Mouse (Mus musculus): ENCODE measurements around the gene Lrrc28. TPM values are rescaled to one million over a fixed set of nuclear protein-coding genes. Genes with fewer than 3 reads are reported as not detected.

Lrrc28 gene
- total RNA-seq, 2 experiments from 2014 or later: 36.9 to 38.1 TPM

DNA sequence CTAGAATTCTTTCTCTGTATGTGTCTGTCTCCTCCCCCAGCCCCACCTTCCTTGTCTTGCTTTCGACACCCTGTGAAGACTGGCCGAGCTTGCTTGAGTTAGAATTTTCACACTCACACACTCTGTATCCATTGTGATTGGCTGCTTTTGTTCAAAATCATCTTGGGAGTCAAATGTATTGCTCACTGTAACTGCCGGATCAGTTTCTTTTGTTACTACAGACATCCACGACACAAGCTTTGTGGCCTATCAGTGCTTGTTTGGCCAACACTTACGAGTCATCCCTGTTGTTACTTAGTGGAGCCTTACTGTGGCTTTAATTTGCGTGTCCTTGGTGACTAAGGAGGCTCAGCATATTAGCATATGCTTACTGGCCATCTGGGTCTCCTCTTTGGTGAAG, 56.3 kb downstream of the Lrrc28 start:
- intact Hi-C loops (cut with DNase I): no loop called here
- DNase-seq (ENCODE audit: extremely low spot score in 1 of 2, low spot score in 2 of 2): no peak
- TF ChIP-seq CTCF (IDR thresholded peaks at IDR 0.05): no peak
- H3K4me3 ChIP-seq: no peak overlapping the region
- H3K27ac ChIP-seq: no peak overlapping the region

DNA sequence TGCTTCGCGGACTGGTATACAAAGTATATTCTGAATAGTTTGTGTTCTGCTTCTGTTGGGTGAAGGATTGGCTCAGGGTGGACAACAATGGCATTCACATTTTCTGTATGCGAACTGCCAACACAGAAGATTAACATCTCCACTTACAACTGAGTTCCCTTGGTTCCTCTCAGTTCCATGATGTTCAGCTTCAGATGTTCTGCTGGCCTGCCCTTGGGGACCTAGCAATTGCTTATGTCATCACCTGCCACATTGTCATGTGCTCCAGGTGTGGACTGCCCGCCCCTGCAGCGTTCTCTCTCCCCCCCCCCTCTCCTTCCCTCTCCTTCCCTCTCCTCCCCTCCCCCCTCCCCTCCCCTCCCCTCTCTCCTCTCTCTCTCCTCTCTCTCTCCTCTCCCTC, 58.6 kb downstream of the Lrrc28 start:
- TF ChIP-seq CTCF (IDR thresholded peaks at IDR 0.05): no peak
- DNase-seq (ENCODE audit: extremely low spot score in 1 of 2, low spot score in 2 of 2): no peak
- intact Hi-C loops (cut with DNase I): no loop called here
- no peak overlapping the region for H3K27ac ChIP-seq
- no peak overlapping the region for H3K4me3 ChIP-seq

DNA sequence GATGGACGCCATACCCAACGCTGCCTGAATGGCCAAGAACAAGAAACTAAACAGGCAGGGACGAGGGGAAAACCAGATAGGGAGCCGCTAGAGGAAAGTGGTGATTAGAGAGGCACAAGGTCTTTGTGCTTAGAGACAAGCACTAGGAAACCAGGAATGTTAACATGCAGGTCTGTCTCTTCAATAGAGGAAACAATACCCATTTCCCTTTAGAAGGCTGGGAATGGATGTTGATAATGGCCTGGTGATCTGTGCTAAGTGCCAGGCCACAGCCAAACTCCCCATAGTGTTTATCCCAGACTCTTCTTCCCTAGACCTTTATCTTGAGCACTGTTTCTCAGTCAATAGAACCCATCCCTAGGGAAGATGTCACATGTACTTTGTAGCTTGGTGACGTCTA, 61.2 kb downstream of the Lrrc28 start:
- intact Hi-C loops (cut with DNase I): no loop called here
- DNase-seq (ENCODE audit: extremely low spot score in 1 of 2, low spot score in 2 of 2): no peak

DNA sequence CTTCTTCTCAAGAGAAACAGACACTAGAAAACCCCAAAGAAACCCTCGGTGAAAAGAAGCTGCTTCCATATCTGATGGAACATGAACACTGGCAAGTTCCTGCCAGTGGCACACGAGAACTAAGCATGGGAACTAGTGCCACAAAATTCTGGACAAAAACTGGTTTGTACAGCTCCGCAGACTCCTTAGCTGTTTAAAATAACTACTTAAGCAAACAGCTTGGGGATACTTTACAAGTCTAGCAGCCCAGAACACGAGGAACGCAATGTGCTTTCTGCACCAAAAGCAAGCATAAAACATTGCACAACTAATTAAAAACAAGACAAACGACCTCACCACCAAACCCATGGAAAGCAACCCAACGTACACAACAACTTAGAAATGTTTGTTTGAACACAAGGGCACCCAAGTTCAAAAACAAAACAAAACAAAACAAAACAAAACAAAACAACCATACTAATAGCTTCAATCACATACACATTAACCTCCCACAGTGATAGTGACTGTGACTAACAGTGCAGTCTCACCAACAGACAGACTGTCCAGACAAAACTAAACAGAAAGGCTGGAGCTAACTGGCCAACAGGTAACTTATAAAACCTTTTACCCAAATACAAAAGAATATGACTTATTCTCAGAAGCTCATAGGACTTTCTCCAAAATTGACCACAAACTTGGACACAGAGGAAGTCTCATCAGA, 66.1 kb downstream of the Lrrc28 start:
- intact Hi-C loops (cut with DNase I): no loop called here
- H3K4me3 ChIP-seq: no peak overlapping the region
- no peak for TF ChIP-seq CTCF (IDR thresholded peaks at IDR 0.05)
- DNase-seq (ENCODE audit: extremely low spot score in 1 of 2, low spot score in 2 of 2): no peak
- no peak overlapping the region for H3K27ac ChIP-seq

More for the DNA sequence above, 61.2 kb downstream of the Lrrc28 start:
- Histone ChIP-seq H3K4me3 (no peak overlapping the region), H3K27ac (no peak overlapping the region)
- TF ChIP-seq CTCF (IDR thresholded peaks at IDR 0.05): no peak

DNA sequence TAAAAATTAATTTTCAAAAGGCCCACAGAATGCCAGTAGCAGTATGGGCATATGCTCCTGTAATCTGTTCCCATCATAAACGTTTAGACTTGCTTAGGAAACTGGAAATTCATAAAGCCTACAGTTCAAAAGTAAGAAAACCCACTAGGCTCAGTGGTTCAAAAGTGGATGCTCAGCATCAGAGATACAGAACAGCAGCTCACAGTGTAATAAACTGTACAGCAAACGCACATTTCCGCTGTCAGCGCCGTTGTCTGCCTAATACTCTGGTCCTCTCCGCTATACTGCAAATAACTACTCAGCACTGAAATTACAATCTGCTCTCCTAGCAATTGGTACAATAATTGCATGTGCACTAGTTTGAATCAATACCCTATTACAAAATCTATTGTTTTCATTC, 67.0 kb downstream of the Lrrc28 start:
- intact Hi-C loops (cut with DNase I): no loop called here
- H3K27ac ChIP-seq: no peak overlapping the region
- H3K4me3 ChIP-seq: no peak overlapping the region
- no peak for DNase-seq (ENCODE audit: extremely low spot score in 1 of 2, low spot score in 2 of 2)
- no peak for TF ChIP-seq CTCF (IDR thresholded peaks at IDR 0.05)

DNA sequence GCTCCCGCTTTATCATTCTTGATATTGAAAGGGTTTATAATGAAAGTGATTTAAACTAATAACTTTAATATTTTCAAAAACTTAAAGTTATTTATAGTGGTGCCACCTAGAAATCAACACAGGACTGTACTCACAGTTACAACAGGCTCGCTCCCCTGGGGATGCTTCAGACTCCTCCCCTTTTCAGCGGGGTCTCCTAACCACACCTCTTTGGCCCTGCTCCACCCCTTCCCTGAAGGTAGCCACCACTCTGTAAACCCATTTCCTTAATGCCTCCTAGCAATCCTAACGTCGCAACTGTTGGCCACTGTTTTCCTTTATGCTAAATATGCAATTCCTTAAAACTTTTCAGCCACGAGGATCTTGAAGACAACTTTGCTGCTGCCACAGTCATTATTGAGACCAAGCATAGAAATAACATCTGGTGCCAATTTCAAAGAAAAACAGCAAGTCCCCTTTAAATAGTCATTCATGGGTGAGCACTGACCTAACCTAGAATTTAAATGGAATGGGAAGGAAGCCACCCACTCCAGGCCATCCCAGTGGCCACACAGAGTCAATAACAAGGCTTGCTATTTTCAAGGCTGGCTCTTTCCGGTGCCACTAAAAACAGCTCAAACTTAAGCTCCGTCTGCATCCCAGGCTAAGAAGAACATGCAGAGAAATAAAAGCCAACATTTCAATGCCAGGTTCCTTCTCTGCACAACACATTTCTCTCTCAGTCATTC, 78.4 kb downstream of the Lrrc28 start:
- DNase-seq (ENCODE audit: extremely low spot score in 1 of 2, low spot score in 2 of 2): no peak
- Histone ChIP-seq H3K27ac (no peak overlapping the region), H3K4me3 (no peak overlapping the region)
- TF ChIP-seq CTCF (IDR thresholded peaks at IDR 0.05): no peak
- intact Hi-C loops (cut with DNase I): loop anchor here (5.0 kb wide), 1 partner anchor 51 kb away; no protein-coding TSS in a partner anchor

DNA sequence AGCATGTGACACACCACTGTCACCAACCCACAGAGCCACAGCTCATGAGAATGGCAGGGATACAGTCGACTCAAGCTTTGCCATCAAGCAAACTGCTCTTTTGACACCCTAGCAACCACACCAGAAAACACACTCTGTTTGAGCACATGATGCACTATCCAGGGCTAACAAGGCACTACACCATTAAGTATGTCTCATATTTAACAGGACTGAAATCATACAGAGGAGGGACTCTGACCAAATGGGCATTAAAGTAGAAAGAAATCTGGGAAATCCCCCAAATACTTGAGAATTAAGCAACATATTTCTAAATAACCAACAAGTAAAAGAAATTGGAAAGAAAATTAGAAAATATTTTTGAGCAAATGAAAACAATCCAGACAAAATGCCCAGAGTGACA, 79.9 kb downstream of the Lrrc28 start:
- DNase-seq (ENCODE audit: extremely low spot score in 1 of 2, low spot score in 2 of 2): no peak
- no peak for TF ChIP-seq CTCF (IDR thresholded peaks at IDR 0.05)
- Histone ChIP-seq H3K27ac (no peak overlapping the region), H3K4me3 (no peak overlapping the region)
- intact Hi-C loops (cut with DNase I): loop anchor here (5.0 kb wide), 1 partner anchor 52 kb away; no protein-coding TSS in a partner anchor

DNA sequence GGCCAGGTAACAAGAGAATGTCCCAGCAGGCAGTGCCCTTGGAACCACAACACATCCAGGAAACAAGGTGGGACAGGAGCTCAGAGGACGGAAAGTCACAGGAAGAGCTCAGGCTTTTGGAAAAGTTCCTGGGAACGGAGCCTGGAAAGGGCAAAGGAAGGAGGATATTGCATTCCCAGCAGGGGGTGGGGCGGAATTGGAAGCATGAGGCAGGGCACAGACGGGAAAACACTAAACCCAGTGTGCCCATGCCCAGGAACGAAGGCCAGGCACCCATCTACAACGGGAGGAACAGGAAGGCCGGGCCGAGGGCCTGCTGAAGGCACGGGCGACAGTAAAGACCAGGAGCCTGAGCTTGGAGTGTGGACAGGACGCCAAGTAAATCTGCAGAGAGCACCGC, 82.9 kb downstream of the Lrrc28 start:
- DNase-seq (ENCODE audit: extremely low spot score in 1 of 2, low spot score in 2 of 2): no peak
- H3K4me3 ChIP-seq: no peak overlapping the region
- intact Hi-C loops (cut with DNase I): no loop called here
- TF ChIP-seq CTCF (IDR thresholded peaks at IDR 0.05): no peak
- H3K27ac ChIP-seq: no peak overlapping the region

DNA sequence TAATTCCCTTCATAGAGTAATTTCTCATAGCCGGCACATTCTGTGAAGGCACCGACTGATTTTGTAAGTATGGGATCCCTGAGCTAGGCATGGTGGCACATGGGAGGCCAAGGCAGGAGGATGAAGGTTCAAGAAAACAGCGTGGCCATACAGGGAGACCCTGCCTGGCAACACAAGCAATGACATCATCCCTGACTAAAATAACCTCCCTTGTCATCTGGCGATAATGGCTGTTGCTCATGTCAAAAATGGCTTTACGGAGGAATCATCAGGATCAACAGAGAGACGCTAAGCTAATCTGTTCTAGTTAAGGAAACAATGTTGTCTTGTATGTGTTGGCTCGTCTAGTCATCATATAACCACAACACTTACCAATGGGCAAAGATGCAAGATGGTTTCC, 85.6 kb downstream of the Lrrc28 start:
- no peak overlapping the region for H3K27ac ChIP-seq
- no peak for DNase-seq (ENCODE audit: extremely low spot score in 1 of 2, low spot score in 2 of 2)
- intact Hi-C loops (cut with DNase I): no loop called here
- TF ChIP-seq CTCF (IDR thresholded peaks at IDR 0.05): no peak
- H3K4me3 ChIP-seq: no peak overlapping the region

DNA sequence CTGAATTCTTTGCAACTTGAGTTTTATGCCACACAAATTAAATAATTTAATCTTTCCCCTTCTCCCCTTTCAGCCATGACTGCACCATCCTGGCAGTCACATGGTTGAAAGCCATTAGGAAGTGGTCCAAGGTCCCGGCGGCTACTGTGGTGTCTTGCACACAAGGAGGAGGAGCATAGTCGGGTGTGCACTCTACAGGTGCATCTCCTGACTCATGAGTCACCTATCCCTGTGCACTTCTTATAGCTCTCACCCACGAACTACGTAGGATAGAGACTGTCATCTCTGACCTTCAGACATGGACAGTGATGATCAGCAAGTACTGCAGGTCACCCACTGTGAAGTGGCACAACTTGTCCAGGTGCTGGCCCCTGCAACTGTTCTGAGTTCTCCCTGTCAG, 86.8 kb downstream of the Lrrc28 start:
- intact Hi-C loops (cut with DNase I): no loop called here
- DNase-seq (ENCODE audit: extremely low spot score in 1 of 2, low spot score in 2 of 2): no peak

DNA sequence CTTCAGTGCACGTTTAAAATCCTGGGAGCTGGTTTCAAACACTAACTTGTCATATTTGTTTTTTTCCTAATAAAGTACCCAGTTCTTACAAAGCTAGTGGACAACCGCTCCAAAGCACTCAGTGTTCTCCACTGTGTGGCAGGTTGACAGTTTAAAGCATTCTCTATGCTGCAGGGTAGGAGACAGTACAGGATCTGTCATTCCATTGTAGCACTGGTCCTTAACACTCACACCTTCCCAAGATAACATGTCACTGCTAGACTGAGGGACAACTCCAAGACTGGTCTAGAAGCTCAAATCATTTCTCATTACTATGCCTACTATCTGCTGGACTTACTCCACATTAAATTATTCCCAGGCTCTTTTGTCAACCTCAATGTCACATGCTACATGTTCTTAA, 90.2 kb downstream of the Lrrc28 start:
- no peak for TF ChIP-seq CTCF (IDR thresholded peaks at IDR 0.05)
- intact Hi-C loops (cut with DNase I): no loop called here
- Histone ChIP-seq H3K4me3 (no peak overlapping the region), H3K27ac (no peak overlapping the region)
- no peak for DNase-seq (ENCODE audit: extremely low spot score in 1 of 2, low spot score in 2 of 2)

More for the DNA sequence above, 86.8 kb downstream of the Lrrc28 start:
- Histone ChIP-seq H3K4me3 (no peak overlapping the region), H3K27ac (no peak overlapping the region)
- TF ChIP-seq CTCF (IDR thresholded peaks at IDR 0.05): no peak

DNA sequence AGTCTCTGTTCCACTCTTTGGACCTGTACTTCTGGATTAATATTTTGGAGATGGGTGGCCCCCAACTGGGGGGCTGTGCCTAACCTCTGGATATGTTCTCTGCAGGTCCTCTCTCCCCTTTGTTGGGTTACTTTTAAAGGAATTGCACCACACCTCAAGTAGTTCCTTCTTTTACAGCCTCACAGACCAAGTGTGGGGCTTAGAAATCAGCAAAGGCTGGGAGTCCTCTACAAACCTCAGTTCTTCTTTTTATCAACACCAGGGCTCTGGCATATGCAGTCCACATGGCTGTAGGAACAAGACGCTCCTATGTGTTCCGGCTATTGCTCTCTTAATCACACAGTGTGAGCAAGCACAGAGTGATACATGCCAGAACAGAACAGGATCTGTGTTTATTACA, 93.8 kb downstream of the Lrrc28 start:
- no peak overlapping the region for H3K27ac ChIP-seq
- TF ChIP-seq CTCF (IDR thresholded peaks at IDR 0.05): no peak
- no peak overlapping the region for H3K4me3 ChIP-seq
- no peak for DNase-seq (ENCODE audit: extremely low spot score in 1 of 2, low spot score in 2 of 2)
- intact Hi-C loops (cut with DNase I): no loop called here
